Mouse (Mus musculus) testis, adult 2 months (tissue): ENCODE measurements around the gene Sec14l2. TPM values are rescaled to one million over a fixed set of nuclear protein-coding genes. Genes with fewer than 3 reads are reported as not detected.
A peak's percentile ranks its signal among the peaks of the same experiment; 100 is the strongest.
"Not testable (repeated sequence)": the region's sequence is repeated elsewhere in the genome, so short reads cannot be mapped to it uniquely, and the experiment has no call there.

Source experiments
- H3K27ac ChIP-seq: fragments of 200-500 bp; 2 replicates; pipeline ENCODE4 v1.5.1; 2012; ENCODE audit warnings: low read depth, low read length; ENCODE audit not compliant: control insufficient read depth, insufficient read depth
- H3K27me3 ChIP-seq: fragments of 200-500 bp; 2 replicates; pipeline ENCODE4 v1.6.1; 2012; ENCODE audit warnings: mild to moderate bottlenecking, low read length, moderate library complexity; ENCODE audit not compliant: control insufficient read depth, insufficient read depth
- H3K36me3 ChIP-seq: fragments of 200-500 bp; 2 replicates; pipeline ENCODE4 v1.6.1; 2012; ENCODE audit warnings: mild to moderate bottlenecking, low read length; ENCODE audit not compliant: control insufficient read depth, insufficient read depth
- H3K4me1 ChIP-seq: fragments of 200-500 bp; 2 replicates; pipeline ENCODE4 v1.6.1; 2012; ENCODE audit warnings: low read length; ENCODE audit not compliant: control insufficient read depth, insufficient read depth
- H3K4me3 ChIP-seq: fragments of 200-500 bp; 2 replicates; pipeline ENCODE4 v1.5.1; 2012; ENCODE audit warnings: low read depth, mild to moderate bottlenecking, low read length, moderate library complexity, mixed read lengths; ENCODE audit not compliant: control insufficient read depth
- CTCF ChIP-seq: fragments of 200-500 bp; IDR thresholded peaks from 2 replicates; pipeline ENCODE4 v1.5.1; 2012; ENCODE audit warnings: low read depth, mild to moderate bottlenecking, inconsistent platforms, low read length, moderate library complexity; ENCODE audit not compliant: control insufficient read depth, insufficient read depth, insufficient replicate concordance
- POLR2A ChIP-seq: fragments of 200-500 bp; IDR thresholded peaks from 2 replicates; pipeline ENCODE4 v1.6.1; 2012; ENCODE audit warnings: low read depth, mild to moderate bottlenecking, inconsistent platforms, low read length, moderate library complexity; ENCODE audit not compliant: control insufficient read depth
- polyA plus RNA-seq: library from polyadenylated mRNA; depleted of rRNA; stranded (reverse); fragments of >200 nt; gene quantifications from 2 replicates; pipeline ENCODE4 v1.2.3, GENCODE M21; 2012

The Sec14l2 gene
- polyA plus RNA-seq, 1 experiment = 2.2 TPM

GRCm38 (mm10) chr11:4143281-4144062 lies 20.3 kb upstream of the Sec14l2 start:
- H3K36me3 ChIP-seq = peaks cover 5% of the 10 kb centered on the region
- TF ChIP-seq CTCF (no peak), POLR2A (no peak)
- H3K4me3 ChIP-seq = no peak overlapping the region

GRCm38 (mm10) chr11:4142352-4142751 lies 19.1 kb upstream of the Sec14l2 start:
- no peak for TF ChIP-seq POLR2A
- no peak for TF ChIP-seq CTCF
- H3K4me1 ChIP-seq = no peaks in the 10 kb centered on the region
- H3K4me3 ChIP-seq = no peak overlapping the region
- H3K27me3 ChIP-seq = no peaks in the 10 kb centered on the region
- H3K36me3 ChIP-seq = peaks cover 5% of the 10 kb centered on the region
- H3K27ac ChIP-seq = no peak overlapping the region

More at GRCm38 (mm10) chr11:4143281-4144062, 20.3 kb upstream of the Sec14l2 start:
- Histone ChIP-seq H3K4me1 (no peaks in the 10 kb centered on the region), H3K27me3 (no peaks in the 10 kb centered on the region), H3K27ac (no peak overlapping the region)

DNA sequence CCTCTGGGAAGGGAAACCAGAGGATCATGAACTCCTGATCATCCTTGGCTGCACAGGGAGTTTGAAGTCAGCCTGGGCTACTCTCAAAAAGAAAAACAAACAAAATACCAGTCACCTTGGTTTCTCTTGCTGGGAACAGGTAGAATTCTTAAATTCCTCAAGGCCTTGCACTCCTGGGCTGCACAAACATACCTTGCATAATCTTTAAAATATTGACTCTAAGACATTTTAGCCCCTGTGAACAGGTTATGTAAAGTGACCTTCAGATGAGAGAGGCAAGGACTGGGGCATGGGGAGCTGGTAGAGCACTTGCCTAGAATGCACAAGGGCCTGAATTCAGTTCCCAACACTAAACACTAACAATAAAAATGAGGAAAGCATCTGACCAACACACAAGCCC lies 18.3 kb upstream of the Sec14l2 start:
- Histone ChIP-seq H3K27me3 (no peaks in the 10 kb centered on the region), H3K27ac (no peak overlapping the region), H3K36me3 (peaks cover 5% of the 10 kb centered on the region), H3K4me1 (no peaks in the 10 kb centered on the region), H3K4me3 (no peak overlapping the region)
- no peak for TF ChIP-seq CTCF

DNA sequence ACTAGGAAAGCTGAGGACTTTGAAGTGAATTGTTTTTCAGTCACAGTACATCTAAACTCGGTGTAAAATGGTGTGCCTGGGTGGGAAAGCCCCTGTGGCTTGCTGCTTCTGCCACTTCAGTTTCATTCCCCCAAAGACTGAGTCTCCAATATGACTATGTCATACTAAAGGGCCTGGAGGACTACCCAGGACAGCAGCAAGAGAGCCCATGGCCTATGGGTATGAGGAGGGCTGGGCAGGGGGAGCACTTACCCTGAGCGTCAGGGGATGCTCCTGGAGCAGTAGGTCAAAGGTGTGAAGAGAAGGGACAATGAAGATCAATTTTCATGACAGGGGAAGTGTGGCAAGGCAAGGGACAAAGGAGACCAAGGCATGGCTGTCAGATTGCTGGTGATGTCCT lies 15.7 kb upstream of the Sec14l2 start:
- H3K4me1 ChIP-seq = peaks cover 10% of the 10 kb centered on the region
- TF ChIP-seq CTCF (no peak), POLR2A (no peak)
- peaks cover 1% of the 10 kb centered on the region for H3K36me3 ChIP-seq
- no peaks in the 10 kb centered on the region for H3K27me3 ChIP-seq
- H3K27ac ChIP-seq = no peak overlapping the region
- no peak overlapping the region for H3K4me3 ChIP-seq

- H3K27ac ChIP-seq = peak within 1 kb of the TSS; percentile 84
- H3K4me1 ChIP-seq = peaks cover 10% of the 10 kb centered on the region
- peak within 1 kb of the TSS; percentile 97 for H3K4me3 ChIP-seq
- no peaks in the 10 kb centered on the region for H3K27me3 ChIP-seq
- peak; percentile 51; the same call in 1 of the 2 replicates for TF ChIP-seq POLR2A
- TF ChIP-seq CTCF = peak; percentile 64; the same call in 1 of the 2 replicates
- H3K36me3 ChIP-seq = no peaks in the 10 kb centered on the region
Measured at GRCm38 (mm10) chr11:4134986-4135935, 12.0 kb upstream of the Sec14l2 start, which contains the start of gene Rnf215. TSS of gene Rnf215 (plus strand) at chr11:4135202.

DNA sequence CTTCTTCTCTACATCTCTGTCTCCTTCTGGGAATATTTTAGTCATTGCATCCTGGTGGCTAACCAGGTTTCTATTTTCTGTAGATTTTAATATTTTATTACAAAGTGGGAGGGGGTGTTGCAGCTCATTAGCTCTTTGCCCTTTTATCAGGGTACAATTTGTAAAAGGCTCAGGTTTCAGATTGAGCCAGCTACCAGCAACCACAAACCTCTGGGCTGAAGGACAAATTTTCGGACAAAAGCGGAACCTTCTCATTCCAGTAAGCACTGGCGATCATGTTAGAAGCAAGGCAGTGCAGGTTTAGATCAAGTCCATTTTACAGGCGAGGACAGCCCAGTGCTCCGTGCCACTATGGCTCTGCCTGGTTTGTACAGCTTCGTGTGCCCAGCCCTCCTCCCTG lies 11.2 kb upstream of the Sec14l2 start:
- TF ChIP-seq CTCF (no peak), POLR2A (0 out of 2 replicates have a peak, but pooled peaks have one; percentile 18)
- peak overlapping the region; percentile 64 for H3K4me3 ChIP-seq

GRCm38 (mm10) chr11:4133450-4133849 lies 10.2 kb upstream of the Sec14l2 start:
- Histone ChIP-seq H3K27ac (no peak overlapping the region), H3K4me1 (peaks cover 10% of the 10 kb centered on the region), H3K4me3 (no peak overlapping the region), H3K27me3 (no peaks in the 10 kb centered on the region), H3K36me3 (no peaks in the 10 kb centered on the region)
- TF ChIP-seq POLR2A (no peak), CTCF (peak; percentile 62; the same call in 1 of the 2 replicates)

More for the DNA sequence above, 11.2 kb upstream of the Sec14l2 start:
- no peak overlapping the region for H3K27ac ChIP-seq
- peaks cover 10% of the 10 kb centered on the region for H3K4me1 ChIP-seq
- H3K27me3 ChIP-seq = no peaks in the 10 kb centered on the region
- H3K36me3 ChIP-seq = no peaks in the 10 kb centered on the region

DNA sequence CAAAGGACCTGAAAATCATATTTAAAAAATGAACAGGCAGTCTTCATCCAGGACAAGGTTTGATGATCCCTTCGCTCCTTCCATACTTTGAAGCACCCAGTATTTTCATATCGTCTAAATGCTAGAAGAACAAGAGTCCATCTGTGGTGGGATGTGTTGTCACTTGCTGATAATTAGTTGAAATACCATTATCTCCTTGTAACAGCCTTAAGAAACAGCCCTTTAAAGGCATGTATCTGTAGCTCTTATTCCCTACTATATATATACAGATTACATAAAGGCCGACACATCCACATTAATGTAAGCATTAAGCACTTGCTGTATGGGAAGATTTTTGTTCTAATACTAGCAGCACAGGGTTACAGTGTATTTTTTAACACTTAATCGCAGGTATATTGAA lies 5.2 kb upstream of the Sec14l2 start:
- not testable (repeated sequence) for H3K27me3 ChIP-seq, H3K4me3 ChIP-seq, H3K36me3 ChIP-seq, H3K4me1 ChIP-seq, H3K27ac ChIP-seq
